Mouse (Mus musculus) ES-Bruce4 (cell line): ENCODE measurements around the gene Pde4d.

Experiments
- CTCF ChIP-seq: IDR thresholded peaks from one replicate; pipeline ENCODE4 v1.8.1; 2011; ENCODE audit warnings: low read depth, low read length
- EP300 ChIP-seq: IDR thresholded peaks from 2 replicates; pipeline ENCODE4 v1.6.1; 2011; ENCODE audit warnings: low read depth, low read length; ENCODE audit not compliant: insufficient read depth
- POLR2A ChIP-seq: IDR thresholded peaks from one replicate; pipeline ENCODE4 v1.8.1; 2011; ENCODE audit warnings: low read length; ENCODE audit not compliant: insufficient read depth

DNA sequence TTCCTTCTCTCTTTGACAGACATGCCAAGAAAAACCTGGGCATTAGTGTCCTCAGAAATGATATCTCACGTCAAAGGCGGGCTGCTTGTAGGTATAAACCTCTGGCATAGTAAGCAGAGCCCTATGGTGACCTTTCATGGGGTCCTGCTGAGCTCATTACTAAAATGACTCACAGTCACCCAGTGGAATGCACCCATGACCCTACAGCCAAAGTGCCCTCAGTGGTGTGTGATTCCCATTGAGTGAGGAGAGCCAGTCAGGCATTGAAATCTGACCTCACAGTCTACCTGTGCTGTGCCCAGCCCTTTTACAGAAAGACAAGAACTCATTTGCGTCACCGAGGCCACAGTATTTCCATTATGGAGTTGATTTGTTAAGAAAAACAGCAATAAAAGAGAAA, 1220.2 kb downstream of the Pde4d start:
- TF ChIP-seq POLR2A, result no peak
- no peak for TF ChIP-seq CTCF
- TF ChIP-seq EP300, result no peak
